Mouse (Mus musculus) forebrain, embryonic 10.5 days (tissue): ENCODE results near the gene Nags. TPM values are rescaled to one million over a fixed set of nuclear protein-coding genes. Genes with fewer than 3 reads are reported as not detected.

Source experiments
- DNase-seq: peaks from one replicate; pipeline ENCODE4 v3.0.0-alpha.2; 2017; ENCODE audit warnings: low spot score; ENCODE audit errors: extremely low spot score
- H3K27ac ChIP-seq: fragments of 300-500 bp; sonication (generic); 2 replicates; pipeline ENCODE4 v1.5.1; 2016; ENCODE audit warnings: mild to moderate bottlenecking
- H3K27me3 ChIP-seq: fragments of 300-500 bp; sonication (generic); 2 replicates; pipeline ENCODE4 v1.6.1; 2016; ENCODE audit warnings: mild to moderate bottlenecking; ENCODE audit not compliant: poor library complexity, severe bottlenecking
- H3K36me3 ChIP-seq: fragments of 300-500 bp; sonication (generic); replicated peaks from 2 replicates; pipeline ENCODE4 v1.6.1; 2016; ENCODE audit warnings: mild to moderate bottlenecking, moderate library complexity
- H3K4me1 ChIP-seq: fragments of 300-500 bp; sonication (generic); 2 replicates; pipeline ENCODE4 v1.6.1; 2016
- H3K4me3 ChIP-seq: fragments of 300-500 bp; sonication (generic); 2 replicates; pipeline ENCODE4 v1.5.1; 2016; ENCODE audit warnings: mild to moderate bottlenecking, moderate library complexity
- H3K9me3 ChIP-seq: fragments of 300-500 bp; sonication (generic); 2 replicates; pipeline ENCODE4 v1.6.1; 2016; ENCODE audit warnings: mild to moderate bottlenecking, moderate library complexity
- WGBS: fragments of 180-500 bp; shearing (Covaris S2); methylation state at CpG from one replicate; pipeline ENCODE4 v1.1.7; 2016; 5-methylcytosine and 5-hydroxymethylcytosine counted together
- polyA plus RNA-seq: library from polyadenylated mRNA; unstranded; fragments of >200 nt; fragmentation: Nextera tagmentation; extraction: Ambion mirVana; gene quantifications from 2 replicates; pipeline ENCODE4 v1.2.1, GENCODE M21; 2016

Nags gene
- polyA plus RNA-seq, 1 experiment from 2014 or later: not detected

DNA sequence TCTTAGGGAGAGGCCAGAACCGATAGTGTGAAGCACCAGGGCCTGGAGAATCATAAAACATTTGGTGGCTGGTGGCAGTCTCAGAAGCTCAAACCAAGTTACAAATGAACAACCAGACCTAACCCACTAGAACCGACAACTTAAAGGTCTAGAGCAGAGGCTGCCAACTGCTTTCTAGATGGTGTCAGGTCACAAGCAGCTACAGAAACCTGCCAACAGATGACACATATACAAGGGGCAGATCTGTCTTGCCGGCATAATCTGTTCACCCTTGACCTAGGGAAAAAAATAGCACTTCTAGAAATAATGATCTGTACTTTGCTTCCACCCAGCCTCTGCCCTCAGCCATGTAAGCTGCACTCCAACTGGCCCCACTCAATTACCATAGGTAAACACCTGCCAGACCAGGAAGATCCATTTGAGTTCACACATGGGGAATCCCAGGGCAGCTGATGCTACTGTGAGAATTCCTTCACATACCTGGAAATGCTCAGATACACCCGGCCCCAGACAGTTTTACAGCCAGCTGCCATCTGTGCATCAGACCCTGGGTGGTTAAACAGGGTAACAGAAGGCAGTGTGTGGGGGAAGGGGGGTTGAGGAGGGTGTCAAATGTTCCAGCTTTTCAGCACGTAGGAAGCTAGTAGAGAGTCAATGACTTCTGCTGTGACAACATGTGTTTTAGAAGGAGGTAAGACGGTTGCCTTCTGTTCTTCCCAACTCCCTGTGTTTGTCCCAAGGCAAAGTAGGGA, 20.8 kb downstream of the Nags start:
- Histone ChIP-seq H3K36me3 (peaks cover 98% of the 10 kb centered on the region), H3K9me3 (no peaks in the 10 kb centered on the region), H3K4me1 (no peaks in the 10 kb centered on the region), H3K27ac (no peak overlapping the region), H3K27me3 (no peaks in the 10 kb centered on the region), H3K4me3 (no peak overlapping the region)
- DNase-seq: no peak
- WGBS: 89% methylated on average over 6 of the region's 6 CpGs

DNA sequence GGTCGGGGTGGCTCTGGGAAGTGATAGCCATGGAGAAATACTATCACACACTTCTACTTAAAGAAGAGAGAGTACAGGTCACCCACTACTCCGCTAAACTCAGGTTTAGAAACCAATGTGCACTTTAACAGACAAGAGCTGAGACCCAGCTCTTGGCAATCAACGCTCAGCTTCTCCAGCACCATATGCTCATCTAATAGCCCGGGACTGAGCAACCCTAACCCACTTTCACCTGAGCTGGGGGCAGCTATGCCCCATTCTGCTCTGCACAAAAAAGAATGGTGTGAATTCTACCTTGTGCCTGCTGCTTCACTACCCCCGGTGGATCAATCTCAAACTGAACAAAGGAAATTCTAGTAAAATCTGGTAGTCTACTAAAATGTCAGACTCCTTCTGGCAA, 22.2 kb downstream of the Nags start:
- H3K9me3 ChIP-seq: no peaks in the 10 kb centered on the region
- 93% methylated on average over 5 of the region's 5 CpGs for WGBS
- H3K27ac ChIP-seq: no peak overlapping the region
- peaks cover 100% of the 10 kb centered on the region for H3K36me3 ChIP-seq
- DNase-seq: no peak
- no peak overlapping the region for H3K4me3 ChIP-seq
- H3K4me1 ChIP-seq: no peaks in the 10 kb centered on the region
- no peaks in the 10 kb centered on the region for H3K27me3 ChIP-seq

DNA sequence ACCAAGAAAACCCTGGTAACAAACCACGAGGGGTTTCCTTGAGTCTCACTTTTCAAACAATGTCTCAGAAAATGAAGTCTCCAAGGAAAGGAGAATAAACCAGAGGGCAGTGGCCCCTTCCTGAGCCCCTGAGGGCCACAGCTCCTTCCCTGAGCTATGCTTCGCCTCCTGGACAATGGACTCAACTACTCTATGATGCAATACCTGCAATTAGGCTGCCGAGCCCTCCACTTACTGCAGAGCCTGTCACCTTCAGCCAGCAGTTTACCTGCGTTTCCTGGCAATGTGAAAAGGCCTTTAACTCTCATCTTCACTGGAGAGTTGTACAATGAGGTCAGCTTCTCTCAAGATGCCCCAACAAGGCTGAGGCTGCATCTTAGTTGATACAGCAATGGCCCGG, 23.4 kb downstream of the Nags start:
- H3K9me3 ChIP-seq: no peaks in the 10 kb centered on the region
- H3K4me1 ChIP-seq: no peaks in the 10 kb centered on the region
- no peak overlapping the region for H3K4me3 ChIP-seq
- 89% methylated on average over 5 of the region's 5 CpGs for WGBS
- peaks cover 99% of the 10 kb centered on the region for H3K36me3 ChIP-seq
- no peaks in the 10 kb centered on the region for H3K27me3 ChIP-seq
- no peak overlapping the region for H3K27ac ChIP-seq
- DNase-seq: no peak

DNA sequence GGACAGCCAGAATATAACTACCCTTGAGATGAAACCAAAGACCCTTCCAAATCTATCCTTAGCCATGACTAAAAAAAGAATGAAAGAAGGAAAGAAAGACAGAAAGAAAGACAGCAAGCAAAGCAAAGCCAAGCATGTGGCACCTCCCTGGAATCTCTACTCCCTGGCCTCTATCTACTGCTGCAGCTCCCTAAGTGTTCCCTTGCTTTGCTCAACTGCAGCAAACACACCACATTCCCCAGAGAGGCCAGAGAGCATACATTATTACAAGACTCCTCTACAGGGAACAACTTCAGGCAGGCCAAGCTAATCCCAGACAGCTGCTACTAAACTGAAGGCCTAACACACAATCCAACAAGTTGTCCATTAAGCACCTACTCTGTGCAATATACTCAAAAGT, 34.5 kb downstream of the Nags start:
- Histone ChIP-seq H3K36me3 (peaks cover 84% of the 10 kb centered on the region), H3K27ac (no peak overlapping the region), H3K27me3 (no peaks in the 10 kb centered on the region), H3K4me3 (no peak overlapping the region), H3K9me3 (no peaks in the 10 kb centered on the region), H3K4me1 (peaks cover 16% of the 10 kb centered on the region)
- DNase-seq: no peak

DNA sequence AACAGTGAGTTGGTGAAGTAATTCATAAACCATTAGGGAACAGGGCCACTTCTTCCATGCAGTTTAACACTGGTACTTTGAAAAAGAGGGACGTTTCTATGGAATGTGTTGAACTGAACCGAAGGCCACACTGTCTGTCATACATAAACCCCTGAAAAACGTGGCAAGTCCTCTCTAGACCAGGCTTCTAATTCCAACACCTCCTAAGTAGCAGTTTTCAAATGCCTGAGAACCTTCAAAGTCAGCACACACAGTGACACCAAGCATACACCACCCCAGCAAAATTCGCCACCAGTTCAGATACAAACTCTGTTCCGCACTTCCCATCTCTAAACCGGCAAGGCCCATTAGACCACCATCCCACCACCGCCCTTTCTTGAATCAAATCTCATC, 38.9 kb downstream of the Nags start:
- 8% methylated on average over 7 of the region's 7 CpGs for WGBS
- peak overlapping the region; percentile 98 for H3K27ac ChIP-seq
- no peak for DNase-seq
- H3K4me1 ChIP-seq: peaks cover 28% of the 10 kb centered on the region
- no peaks in the 10 kb centered on the region for H3K27me3 ChIP-seq
- peak overlapping the region; percentile 88 for H3K4me3 ChIP-seq
- H3K9me3 ChIP-seq: no peaks in the 10 kb centered on the region
- peaks cover 41% of the 10 kb centered on the region for H3K36me3 ChIP-seq

DNA sequence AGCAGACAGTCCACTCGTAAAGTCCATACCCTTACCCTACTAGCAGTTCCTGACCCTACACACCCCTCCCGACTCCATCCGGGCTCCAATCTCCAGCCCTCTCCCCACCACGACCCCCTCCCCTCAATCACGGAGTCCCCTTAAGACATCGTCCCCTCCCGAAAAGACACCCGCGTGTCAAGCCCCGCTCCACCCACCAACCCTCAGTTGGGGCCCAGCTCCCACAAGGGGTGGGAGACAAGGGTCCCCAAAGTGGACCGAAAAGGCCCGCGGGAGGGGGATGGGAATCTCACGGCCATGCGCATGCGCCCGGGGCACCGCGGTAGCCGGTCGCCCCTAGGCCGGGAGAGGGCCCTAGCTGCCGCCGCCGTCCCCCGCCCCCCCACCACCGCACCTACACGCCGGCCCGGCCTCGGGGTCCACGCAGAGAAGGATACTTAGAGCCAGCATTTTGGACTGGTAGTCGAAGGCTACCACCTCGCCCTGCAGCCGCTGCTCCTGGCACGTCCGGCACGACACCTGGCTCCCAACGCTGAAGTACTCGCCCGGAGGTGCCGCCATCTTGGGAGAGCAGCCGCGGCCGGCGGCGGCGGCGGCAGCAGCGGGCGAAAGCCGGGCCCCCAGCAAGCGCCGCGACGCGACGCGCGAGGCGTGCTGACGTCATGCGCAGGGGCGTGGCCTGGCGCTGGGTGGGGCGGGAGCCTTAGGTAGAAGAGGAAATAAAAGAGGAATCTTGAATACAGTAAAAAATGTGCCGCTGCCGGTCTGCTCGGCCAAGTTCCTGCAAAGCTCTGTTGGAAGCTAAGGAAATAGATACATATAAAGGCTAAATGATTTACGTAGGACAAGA, 39.6 kb downstream of the Nags start, which contains the start of gene Lsm12:
Gene Lsm12, minus strand, starts transcription at position 651 of the 850 bp plus-strand sequence.
- Histone ChIP-seq H3K27me3 (no peaks in the 10 kb centered on the region), H3K4me3 (peak within 1 kb of the TSS; percentile 88), H3K27ac (peak within 1 kb of the TSS; percentile 98), H3K4me1 (peaks cover 35% of the 10 kb centered on the region), H3K9me3 (no peaks in the 10 kb centered on the region), H3K36me3 (peaks cover 35% of the 10 kb centered on the region)
- DNase-seq: peak; percentile 90
- under 1% methylated on average over 70 of the region's 70 CpGs for WGBS

DNA sequence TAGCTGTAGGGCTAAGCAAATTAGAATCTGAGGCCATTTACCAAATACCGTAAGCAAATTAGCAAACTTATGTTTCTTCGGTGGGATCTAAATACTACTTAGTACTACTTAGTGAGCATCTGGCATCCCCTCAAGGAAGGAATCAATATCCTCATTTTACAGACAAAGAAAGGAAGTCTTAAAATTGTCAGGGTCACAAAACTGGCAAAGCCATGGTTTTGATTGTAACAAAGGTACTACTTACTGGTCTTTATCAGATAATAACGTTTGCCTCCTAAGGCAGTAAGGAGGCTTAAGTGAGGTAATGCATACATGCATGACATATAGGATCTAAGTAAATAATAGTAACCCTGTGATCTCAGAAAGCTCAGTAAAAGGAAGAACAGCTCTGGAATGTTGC, 40.4 kb downstream of the Nags start:
- peak overlapping the region; percentile 88 for H3K4me3 ChIP-seq
- WGBS: 67% methylated on average over 3 of the region's 3 CpGs
- no peaks in the 10 kb centered on the region for H3K27me3 ChIP-seq
- peaks cover 43% of the 10 kb centered on the region for H3K4me1 ChIP-seq
- H3K27ac ChIP-seq: peak overlapping the region; percentile 98
- DNase-seq: no peak
- H3K36me3 ChIP-seq: peaks cover 27% of the 10 kb centered on the region
- H3K9me3 ChIP-seq: no peaks in the 10 kb centered on the region

DNA sequence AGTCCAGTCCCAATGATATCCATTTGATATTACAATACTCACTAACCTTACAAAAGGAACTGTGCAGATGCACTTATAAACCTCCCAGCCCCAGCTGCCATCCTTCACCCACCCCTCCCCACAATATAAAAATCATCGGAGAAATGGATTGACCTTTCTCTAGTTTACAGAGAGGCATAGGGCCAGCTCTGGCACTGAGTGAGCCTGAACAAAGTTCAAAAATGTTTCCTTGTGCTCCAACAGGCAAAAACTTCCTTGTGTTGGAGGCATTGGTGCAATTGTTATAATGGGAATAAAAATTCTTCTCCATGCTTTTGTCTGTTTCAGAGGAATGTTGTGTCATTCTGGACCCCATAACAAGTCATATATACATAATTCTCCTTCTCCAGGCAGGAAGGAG, 40.9 kb downstream of the Nags start:
- 92% methylated on average over 1 of the region's 1 CpGs for WGBS
- no peak for DNase-seq
- Histone ChIP-seq H3K4me1 (peaks cover 48% of the 10 kb centered on the region), H3K9me3 (no peaks in the 10 kb centered on the region), H3K4me3 (no peak overlapping the region), H3K36me3 (peaks cover 21% of the 10 kb centered on the region), H3K27me3 (no peaks in the 10 kb centered on the region), H3K27ac (no peak overlapping the region)

DNA sequence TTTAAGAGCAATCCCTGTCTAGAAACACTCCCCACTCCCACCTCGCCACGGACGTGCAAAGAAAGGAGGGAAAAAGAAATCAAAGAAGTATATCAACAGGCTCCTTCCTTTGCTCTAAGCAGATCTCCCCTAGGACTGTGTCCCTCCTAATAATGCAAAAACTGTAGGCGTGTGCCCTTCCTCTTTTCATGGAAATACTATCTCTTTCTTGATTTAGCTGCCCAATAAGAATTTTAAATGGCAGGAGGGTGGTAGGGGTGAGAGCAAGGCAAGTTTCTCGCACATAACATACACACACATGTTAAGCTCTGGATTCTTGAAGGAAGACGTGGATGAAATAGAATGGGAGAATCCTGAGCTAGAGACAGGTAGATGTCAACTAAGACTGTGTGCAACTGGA, 43.7 kb downstream of the Nags start:
- H3K27ac ChIP-seq: peak overlapping the region; percentile 86
- peaks cover 23% of the 10 kb centered on the region for H3K36me3 ChIP-seq
- H3K4me3 ChIP-seq: peak overlapping the region; percentile 72
- no peak for DNase-seq
- peaks cover 39% of the 10 kb centered on the region for H3K4me1 ChIP-seq
- H3K27me3 ChIP-seq: no peaks in the 10 kb centered on the region
- H3K9me3 ChIP-seq: no peaks in the 10 kb centered on the region
- WGBS: 75% methylated on average over 6 of the region's 6 CpGs

DNA sequence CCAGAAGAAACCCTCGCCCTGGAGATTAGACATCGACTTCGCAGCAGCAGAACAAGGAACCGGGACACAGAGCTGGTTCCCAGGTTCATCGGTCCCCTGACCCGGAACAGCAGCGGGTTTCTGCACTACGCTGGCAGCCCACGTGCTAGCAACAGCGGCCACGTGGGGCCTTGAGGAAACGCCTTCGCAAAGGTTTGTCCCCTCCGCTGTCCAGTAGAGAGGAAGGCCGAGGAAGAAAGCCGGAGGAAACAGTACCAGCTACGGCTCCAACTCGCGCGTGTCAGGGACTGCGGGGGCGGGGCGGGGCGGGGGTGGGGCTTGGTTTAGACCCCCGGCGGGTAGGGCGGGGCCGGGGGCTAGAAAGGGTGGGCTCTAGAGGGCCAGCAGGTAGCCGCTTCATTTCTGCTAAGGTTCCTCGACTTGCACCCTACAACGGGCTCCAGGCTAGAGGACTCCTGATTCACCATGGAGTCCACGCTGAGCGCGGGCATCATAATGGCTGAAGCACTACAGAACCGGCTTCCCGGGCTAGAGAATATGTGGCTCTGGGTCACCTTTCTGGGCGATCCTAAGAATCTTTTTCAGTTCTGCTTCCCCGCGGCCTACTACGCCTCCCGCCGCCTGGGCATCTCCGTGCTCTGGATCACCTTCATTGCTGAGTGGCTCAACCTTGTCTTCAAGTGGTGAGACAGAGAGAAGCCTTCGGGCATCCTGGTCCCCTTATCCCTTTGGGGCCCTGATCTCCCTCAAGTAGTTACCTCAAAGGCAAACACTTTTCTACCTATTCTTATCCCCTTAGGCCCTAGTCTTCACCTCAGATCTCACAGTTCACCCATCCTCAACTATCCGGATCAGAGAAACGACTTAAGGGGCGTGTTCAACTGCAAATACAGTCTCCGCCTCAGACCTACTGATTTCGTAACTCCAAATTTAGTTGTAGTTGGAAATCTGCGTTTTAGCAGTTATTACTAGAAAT, 44.4 kb downstream of the Nags start, which contains the start of gene G6pc3:
Gene G6pc3, plus strand, starts transcription at position 160 of the 976 bp plus-strand sequence.
- Histone ChIP-seq H3K27me3 (no peaks in the 10 kb centered on the region), H3K9me3 (no peaks in the 10 kb centered on the region), H3K27ac (peak within 1 kb of the TSS; percentile 86), H3K36me3 (peaks cover 30% of the 10 kb centered on the region), H3K4me1 (peaks cover 35% of the 10 kb centered on the region), H3K4me3 (peak within 1 kb of the TSS; percentile 72)
- DNase-seq: peak; percentile 84
- WGBS: 4% methylated on average over 50 of the region's 50 CpGs

DNA sequence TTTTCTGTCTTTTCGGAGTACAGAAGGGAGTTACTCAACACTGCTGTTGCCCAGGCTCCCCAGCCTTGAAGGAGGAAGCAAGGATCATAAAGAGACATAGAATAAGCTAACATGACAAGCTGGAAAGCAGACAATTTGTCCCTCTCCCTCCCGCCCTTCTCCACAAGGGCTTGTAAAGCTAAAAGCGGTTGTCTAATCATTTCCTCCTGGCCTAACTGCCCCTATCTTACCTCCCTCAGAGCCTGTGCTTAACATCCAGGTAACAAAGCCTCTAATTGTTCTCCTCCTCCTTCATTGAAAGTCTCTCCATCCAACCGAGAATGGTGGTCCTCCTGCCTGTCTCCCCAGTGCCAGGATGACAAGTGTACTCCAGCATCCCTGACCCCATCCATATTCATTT, 45.5 kb downstream of the Nags start:
- DNase-seq: no peak
- Histone ChIP-seq H3K27ac (no peak overlapping the region), H3K36me3 (peaks cover 41% of the 10 kb centered on the region), H3K4me1 (peaks cover 27% of the 10 kb centered on the region), H3K9me3 (no peaks in the 10 kb centered on the region), H3K27me3 (no peaks in the 10 kb centered on the region), H3K4me3 (peak overlapping the region; percentile 72)
- WGBS: 50% methylated on average over 4 of the region's 4 CpGs

DNA sequence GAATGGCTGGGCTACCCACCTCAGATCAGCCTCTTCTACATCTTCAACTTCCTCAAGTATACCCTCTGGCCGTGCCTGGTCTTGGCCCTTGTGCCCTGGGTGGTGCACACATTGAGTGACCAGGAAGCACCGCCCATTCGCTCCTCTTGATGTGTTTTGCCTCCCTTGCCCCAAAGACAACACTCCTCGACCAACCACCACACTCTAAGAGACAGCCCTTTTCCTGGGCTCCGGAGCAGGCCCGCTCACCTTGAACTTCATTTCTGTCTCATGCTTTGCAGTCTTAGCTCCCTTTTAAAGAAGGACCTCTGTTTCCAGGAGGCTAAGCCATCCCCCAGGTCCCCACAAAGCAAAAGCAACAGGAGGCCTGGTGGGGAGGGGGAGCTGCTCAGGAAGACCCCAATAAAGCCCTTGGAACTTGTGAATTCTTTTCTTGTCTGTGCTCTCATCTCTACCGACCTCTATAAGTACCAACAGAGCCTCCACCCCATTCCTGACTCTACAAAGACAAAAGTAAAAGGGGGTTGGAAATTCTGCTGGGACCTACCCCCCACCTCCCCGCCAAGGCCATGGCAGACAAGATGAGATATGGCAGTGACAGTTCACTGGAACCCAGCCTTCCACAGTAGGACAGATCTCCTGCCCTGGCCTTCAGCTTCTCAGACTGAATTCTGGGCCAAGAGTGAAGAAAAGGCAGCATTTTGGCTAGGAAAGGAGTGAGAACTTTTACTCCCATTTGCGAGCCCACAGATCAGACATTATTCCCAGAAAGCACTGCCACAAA, 48.5 kb downstream of the Nags start:
- peaks cover 31% of the 10 kb centered on the region for H3K4me1 ChIP-seq
- no peaks in the 10 kb centered on the region for H3K9me3 ChIP-seq
- WGBS: 88% methylated on average over 9 of the region's 9 CpGs
- H3K36me3 ChIP-seq: peaks cover 70% of the 10 kb centered on the region
- no peak overlapping the region for H3K4me3 ChIP-seq
- no peak for DNase-seq
- no peaks in the 10 kb centered on the region for H3K27me3 ChIP-seq
- H3K27ac ChIP-seq: no peak overlapping the region
